Mouse (Mus musculus) liver, adult 2 months (tissue): Measurements from ENCODE around the gene Sugp1.

Experiments
- CTCF ChIP-seq: fragments of 200-500 bp; IDR thresholded peaks from 2 replicates; pipeline ENCODE4 v1.5.1; 2011; ENCODE audit warnings: low read depth, low read length, control low read depth
- POLR2A ChIP-seq: fragments of 200-500 bp; IDR thresholded peaks from 2 replicates; pipeline ENCODE4 v1.6.1; 2011; ENCODE audit warnings: low read length, control low read depth; ENCODE audit not compliant: insufficient read depth; ENCODE audit errors: extremely low read depth

- TF ChIP-seq CTCF, result no peak
- no peak for TF ChIP-seq POLR2A
Measured at GRCm38 (mm10) chr8:70003204-70003657, 39.4 kb upstream of the Sugp1 start.
